Mouse (Mus musculus) limb, embryonic 11.5 days (tissue): ENCODE data around the gene Cd300ld4. TPM values are rescaled to one million over a fixed set of nuclear protein-coding genes. Genes with fewer than 3 reads are reported as not detected.

Source experiments
- ATAC-seq: fragments of 200-750 bp; cut with Nextera tagmentation; 2 replicates; pipeline ENCODE4 v1.8.0; 2017; ENCODE audit warnings: low read depth; ENCODE audit not compliant: insufficient number of reproducible peaks, low FRiP score, low TSS enrichment
- DNase-seq: peaks from one replicate; pipeline ENCODE4 v3.0.0-alpha.2; 2015; ENCODE audit warnings: low spot score
- H3K27ac ChIP-seq: fragments of 300-500 bp; sonication (generic); replicated peaks from 2 replicates; pipeline ENCODE4 v1.5.1; 2014; ENCODE audit warnings: low read depth, mild to moderate bottlenecking, low read length
- H3K27me3 ChIP-seq: fragments of 300-500 bp; sonication (generic); 2 replicates; pipeline ENCODE4 v1.6.1; 2014; ENCODE audit warnings: mild to moderate bottlenecking, low read length, mixed read lengths; ENCODE audit not compliant: control insufficient read depth, insufficient read depth
- H3K36me3 ChIP-seq: fragments of 300-500 bp; sonication (generic); 2 replicates; pipeline ENCODE4 v1.6.1; 2014; ENCODE audit warnings: mild to moderate bottlenecking, low read length, moderate library complexity, mixed read lengths; ENCODE audit not compliant: control insufficient read depth, insufficient read depth
- H3K4me1 ChIP-seq: fragments of 300-500 bp; sonication (generic); 2 replicates; pipeline ENCODE4 v1.6.1; 2014; ENCODE audit warnings: low read length, mixed read lengths; ENCODE audit not compliant: control insufficient read depth, insufficient read depth
- H3K4me2 ChIP-seq: fragments of 300-500 bp; sonication (generic); 2 replicates; pipeline ENCODE4 v1.6.1; 2014; ENCODE audit warnings: low read depth, mild to moderate bottlenecking, moderate library complexity; ENCODE audit not compliant: severe bottlenecking
- H3K4me3 ChIP-seq: fragments of 300-500 bp; sonication (generic); 2 replicates; pipeline ENCODE4 v1.5.1; 2014; ENCODE audit warnings: low read depth, low read length
- H3K9ac ChIP-seq: fragments of 300-500 bp; sonication (generic); 2 replicates; pipeline ENCODE4 v1.6.1; 2014; ENCODE audit warnings: mild to moderate bottlenecking, low read length
- H3K9me3 ChIP-seq: fragments of 300-500 bp; sonication (generic); 2 replicates; pipeline ENCODE4 v1.6.1; 2016; ENCODE audit warnings: low read length; ENCODE audit not compliant: control insufficient read depth
- WGBS: fragments of 180-500 bp; shearing (Covaris S2); extraction: QIAGEN DNeasy Blood & Tissue Kit; methylation state at CpG from one replicate; pipeline ENCODE4 v1.1.7; 2014; 5-methylcytosine and 5-hydroxymethylcytosine counted together
- polyA plus RNA-seq: library from polyadenylated mRNA; unstranded; fragments of >200 nt; fragmentation: Nextera tagmentation; extraction: Ambion mirVana; gene quantifications from 2 replicates; pipeline ENCODE4 v1.2.1, GENCODE M21; 2014

The Cd300ld4 gene
- polyA plus RNA-seq, 1 experiment from 2014 or later = not detected

GRCm38 (mm10) chr11:115004070-115004469 lies 22.7 kb downstream of the Cd300ld4 start:
- ATAC-seq (no peak), DNase-seq (no peak)
- Histone ChIP-seq H3K4me2 (no peak overlapping the region), H3K27me3 (no peaks in the 10 kb centered on the region), H3K9ac (no peak overlapping the region), H3K4me1 (no peaks in the 10 kb centered on the region), H3K27ac (no peak overlapping the region), H3K36me3 (no peaks in the 10 kb centered on the region), H3K9me3 (no peaks in the 10 kb centered on the region), H3K4me3 (no peak overlapping the region)
- WGBS = 82% methylated on average over 5 of the region's 5 CpGs

GRCm38 (mm10) chr11:115001474-115002040 lies 25.3 kb downstream of the Cd300ld4 start, which contains the start of gene Cd300c2:
TSS of gene Cd300c2 (minus strand) at chr11:115001880.
- no peaks in the 10 kb centered on the region for H3K27me3 ChIP-seq
- H3K9me3 ChIP-seq = no peaks in the 10 kb centered on the region
- WGBS = 80% methylated on average over 7 of the region's 7 CpGs
- no peaks in the 10 kb centered on the region for H3K36me3 ChIP-seq
- no peaks in the 10 kb centered on the region for H3K4me1 ChIP-seq
- no peak within 1 kb of the TSS for H3K27ac ChIP-seq
- ATAC-seq = no peak
- H3K4me2 ChIP-seq = no peak within 1 kb of the TSS
- H3K9ac ChIP-seq = no peak within 1 kb of the TSS
- no peak within 1 kb of the TSS for H3K4me3 ChIP-seq
- DNase-seq = no peak

DNA sequence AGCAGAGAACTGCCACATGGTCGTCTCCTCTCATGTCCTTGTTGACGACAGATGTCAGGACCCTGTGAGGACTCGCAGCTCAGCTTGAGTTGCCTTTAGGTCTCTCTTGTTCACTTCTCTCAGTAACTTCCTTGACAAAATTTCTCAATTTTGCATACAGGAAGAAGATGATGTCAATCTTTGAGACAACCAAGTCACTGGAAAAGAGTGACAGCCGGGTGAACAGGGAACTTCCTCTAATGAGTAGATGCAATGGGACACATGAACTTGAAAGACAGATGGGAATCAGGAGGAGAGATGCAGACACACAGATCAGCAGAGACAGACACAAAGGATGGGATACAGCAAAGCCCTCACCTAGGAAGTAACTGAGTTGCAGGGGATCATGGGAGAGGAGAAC lies 37.0 kb downstream of the Cd300ld4 start, which contains the start of gene Cd300ld:
TSS of gene Cd300ld (minus strand) at position 130 of the 400 bp plus-strand sequence.
- no peak within 1 kb of the TSS for H3K4me2 ChIP-seq

DNA sequence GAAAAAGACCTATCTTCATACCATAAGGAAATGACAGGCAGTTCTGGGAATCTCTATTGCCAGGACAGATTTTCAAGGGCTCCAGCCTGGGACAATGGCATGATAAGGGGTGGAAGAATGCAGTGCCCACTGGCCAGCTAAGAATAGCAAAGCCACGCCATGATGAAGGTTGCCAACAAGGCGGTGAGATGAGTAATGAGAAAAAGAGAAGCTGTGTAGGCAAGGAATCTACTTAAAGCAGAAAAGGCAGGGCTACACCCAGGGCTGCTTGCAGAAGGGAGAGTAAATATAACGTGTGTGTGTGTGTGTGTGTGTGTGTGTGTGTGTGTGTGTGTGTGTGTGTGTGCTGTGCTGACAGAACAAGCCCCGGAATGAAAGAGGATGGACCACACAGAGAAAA lies 44.9 kb downstream of the Cd300ld4 start:
- Histone ChIP-seq H3K4me2 (no peak overlapping the region), H3K4me3 (no peak overlapping the region), H3K4me1 (no peaks in the 10 kb centered on the region), H3K27me3 (no peaks in the 10 kb centered on the region), H3K9ac (no peak overlapping the region), H3K9me3 (peaks cover 4% of the 10 kb centered on the region; the same call in 1 of the 2 replicates), H3K36me3 (no peaks in the 10 kb centered on the region), H3K27ac (no peak overlapping the region)
- no peak for ATAC-seq
- 89% methylated on average over 4 of the region's 4 CpGs for WGBS
- no peak for DNase-seq

More for the DNA sequence above, 37.0 kb downstream of the Cd300ld4 start, which contains the start of gene Cd300ld:
- no peak within 1 kb of the TSS for H3K9ac ChIP-seq
- DNase-seq (no peak), ATAC-seq (no peak)
- H3K4me1 ChIP-seq = no peaks in the 10 kb centered on the region
- H3K4me3 ChIP-seq = no peak within 1 kb of the TSS
- H3K27me3 ChIP-seq = no peaks in the 10 kb centered on the region
- H3K9me3 ChIP-seq = no peaks in the 10 kb centered on the region
- no peak within 1 kb of the TSS for H3K27ac ChIP-seq
- WGBS = 75% methylated on average over 4 of the region's 4 CpGs
- no peaks in the 10 kb centered on the region for H3K36me3 ChIP-seq

DNA sequence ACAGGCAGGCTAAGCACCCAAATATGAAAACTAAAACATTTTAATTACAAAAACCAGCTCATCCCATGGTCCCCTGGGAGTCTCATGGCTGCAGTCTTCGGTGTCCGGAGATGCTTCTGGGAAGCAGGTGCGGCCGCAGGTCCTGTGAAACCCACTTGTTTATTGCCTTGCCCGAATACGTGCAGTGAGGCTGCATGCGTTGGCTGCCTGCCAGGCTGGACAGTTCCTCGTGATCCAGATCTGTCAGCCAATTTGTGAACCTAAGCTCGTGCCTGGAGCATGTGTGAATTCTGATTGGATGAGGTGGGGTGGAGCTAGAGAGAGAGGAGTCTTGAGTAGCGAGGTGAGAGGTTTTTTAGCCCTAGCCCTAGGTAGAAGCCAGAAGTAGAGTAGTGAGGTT lies 54.1 kb downstream of the Cd300ld4 start:
- no peaks in the 10 kb centered on the region for H3K27me3 ChIP-seq
- no peak overlapping the region for H3K9ac ChIP-seq
- no peaks in the 10 kb centered on the region for H3K36me3 ChIP-seq
- 86% methylated on average over 10 of the region's 10 CpGs for WGBS
- ATAC-seq (no peak), DNase-seq (no peak)
- H3K4me1 ChIP-seq = no peaks in the 10 kb centered on the region
- H3K27ac ChIP-seq = no peak overlapping the region
- no peak overlapping the region for H3K4me2 ChIP-seq
- no peak overlapping the region for H3K4me3 ChIP-seq
- no peaks in the 10 kb centered on the region for H3K9me3 ChIP-seq

Other genes with a start within 250 kb of the Cd300ld4 start
- gene Btbd17, start 231.1 kb downstream of the Cd300ld4 start, polyA plus RNA-seq = 0.09 and 0.65 TPM in 2 replicates
- gene Gpr142, start 228.1 kb downstream of the Cd300ld4 start, polyA plus RNA-seq = 0.13 TPM in 1 of 2 replicates, not detected in the other
- 38.8 and 41.1 TPM in 2 replicates for gene Gprc5c, start 175.9 kb downstream of the Cd300ld4 start, polyA plus RNA-seq
- gene Cd300a, start 137.0 kb downstream of the Cd300ld4 start, polyA plus RNA-seq = 0.45 and 0.61 TPM in 2 replicates
- gene Cd300lb, start 92.6 kb downstream of the Cd300ld4 start, polyA plus RNA-seq = not detected in 2 replicates
- not detected in 2 replicates for gene Cd300c, start 57.9 kb downstream of the Cd300ld4 start, polyA plus RNA-seq
- 0.07 and 0.09 TPM in 2 replicates for gene Cd300ld, start 37.1 kb downstream of the Cd300ld4 start, polyA plus RNA-seq
- 0.47 and 0.65 TPM in 2 replicates for gene Cd300c2, start 25.1 kb downstream of the Cd300ld4 start, polyA plus RNA-seq
- not detected in 2 replicates for gene Cd300ld2, start 10.8 kb downstream of the Cd300ld4 start, polyA plus RNA-seq
- not detected in 2 replicates for gene Cd300ld5, start 10.8 kb upstream of the Cd300ld4 start, polyA plus RNA-seq
- gene Cd300ld3, start 21.4 kb upstream of the Cd300ld4 start, polyA plus RNA-seq = not detected in 2 replicates
- not detected in 2 replicates for gene Cd300e, start 35.2 kb upstream of the Cd300ld4 start, polyA plus RNA-seq
- 1.1 and 1.2 TPM in 2 replicates for gene Rab37, start 64.4 kb upstream of the Cd300ld4 start, polyA plus RNA-seq
- 0.19 TPM in 1 of 2 replicates, not detected in the other for gene Cd300lf, start 107.0 kb upstream of the Cd300ld4 start, polyA plus RNA-seq
- gene Slc9a3r1, start 136.3 kb upstream of the Cd300ld4 start, polyA plus RNA-seq = 24.9 and 29.5 TPM in 2 replicates
- 7.7 and 9.8 TPM in 2 replicates for gene Tmem104, start 160.5 kb upstream of the Cd300ld4 start, polyA plus RNA-seq
- 17.1 and 21.0 TPM in 2 replicates for gene Nat9, start 160.8 kb upstream of the Cd300ld4 start, polyA plus RNA-seq
- 0.04 and 0.06 TPM in 2 replicates for gene Grin2c, start 240.2 kb upstream of the Cd300ld4 start, polyA plus RNA-seq